Mouse (Mus musculus): ENCODE data around the gene Matn1. TPM values are rescaled to one million over a fixed set of nuclear protein-coding genes. Genes with fewer than 3 reads are reported as not detected.

Matn1 gene
- polyA plus RNA-seq, 1 experiment from 2014 or later, result 0.05 TPM

- H3K9ac ChIP-seq (ENCODE audit: low read length), result no peak overlapping the region
- H3K4me2 ChIP-seq (replicated peaks; ENCODE audit: low read depth), result no peak overlapping the region
- H3K27me3 ChIP-seq (ENCODE audit: control insufficient read depth, insufficient read depth, low read length), result no peaks in the 10 kb centered on the region
- WGBS, result 68% methylated on average over 7 of the region's 7 CpGs
- no peak for TF ChIP-seq CTCF (IDR thresholded peaks at IDR 0.05; ENCODE audit: low read depth)
- TF ChIP-seq EP300 (optimal IDR thresholded peaks at IDR 0.05), result no peak
- DNase-seq (ENCODE audit: low spot score) (no peak), ATAC-seq (ENCODE audit: low FRiP score, low TSS enrichment) (no peak)
- no peaks in the 10 kb centered on the region for H3K9me3 ChIP-seq (ENCODE audit: control insufficient read depth, low read length)
- no peak overlapping the region for H3K27ac ChIP-seq (replicated peaks)
- H3K4me3 ChIP-seq (ENCODE audit: low read depth, low read length), result no peak overlapping the region
- no peaks in the 10 kb centered on the region for H3K4me1 ChIP-seq (replicated peaks; ENCODE audit: control insufficient read depth, insufficient read depth)
- no peaks in the 10 kb centered on the region for H3K36me3 ChIP-seq (ENCODE audit: control insufficient read depth, insufficient read depth, low read length)
Measured at GRCm38 (mm10) chr4:130944779-130945178, 594 bp downstream of the Matn1 start.

DNA sequence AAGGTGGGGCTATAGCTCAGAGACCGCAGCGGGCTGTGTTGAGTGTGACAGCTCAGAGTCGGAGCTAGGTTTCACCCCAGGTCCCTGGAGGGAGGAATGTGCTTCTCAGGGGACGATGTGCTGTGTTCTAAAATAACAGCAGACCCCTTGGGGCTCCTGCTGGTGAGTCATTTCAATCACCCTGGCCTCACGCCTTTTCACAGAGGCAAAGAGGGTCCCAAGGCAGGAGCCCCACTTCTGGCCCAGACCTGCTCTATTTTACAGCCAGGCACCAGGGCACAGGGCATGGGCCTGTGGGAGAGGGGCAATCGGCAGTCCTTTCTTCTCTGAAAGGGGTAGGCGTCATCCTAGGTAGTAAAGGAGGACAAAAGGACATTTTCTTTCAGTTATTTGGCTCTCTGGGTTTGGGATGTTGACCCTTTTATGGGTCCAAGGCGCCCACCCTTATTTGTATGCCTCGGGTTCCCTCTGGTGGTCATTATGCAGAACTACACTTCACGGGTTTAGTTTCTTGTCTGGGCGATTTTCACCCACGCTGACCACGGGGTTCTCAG, 3.0 kb downstream of the Matn1 start:
- Histone ChIP-seq H3K4me3 (ENCODE audit: low read depth, low read length) (no peak overlapping the region), H3K9me3 (ENCODE audit: control insufficient read depth, low read length) (no peaks in the 10 kb centered on the region), H3K27ac (replicated peaks) (no peak overlapping the region), H3K36me3 (ENCODE audit: control insufficient read depth, insufficient read depth, low read length) (no peaks in the 10 kb centered on the region), H3K4me1 (replicated peaks; ENCODE audit: control insufficient read depth, insufficient read depth) (no peaks in the 10 kb centered on the region), H3K27me3 (ENCODE audit: control insufficient read depth, insufficient read depth, low read length) (no peaks in the 10 kb centered on the region), H3K4me2 (replicated peaks; ENCODE audit: low read depth) (no peak overlapping the region), H3K9ac (ENCODE audit: low read length) (no peak overlapping the region)
- 20% methylated on average over 13 of the region's 13 CpGs for WGBS
- ATAC-seq (ENCODE audit: low FRiP score, low TSS enrichment), result peak; percentile 31
- peak; percentile 90 for TF ChIP-seq CTCF (IDR thresholded peaks at IDR 0.05; ENCODE audit: low read depth)
- TF ChIP-seq EP300 (optimal IDR thresholded peaks at IDR 0.05), result no peak
- DNase-seq (ENCODE audit: low spot score), result no peak

DNA sequence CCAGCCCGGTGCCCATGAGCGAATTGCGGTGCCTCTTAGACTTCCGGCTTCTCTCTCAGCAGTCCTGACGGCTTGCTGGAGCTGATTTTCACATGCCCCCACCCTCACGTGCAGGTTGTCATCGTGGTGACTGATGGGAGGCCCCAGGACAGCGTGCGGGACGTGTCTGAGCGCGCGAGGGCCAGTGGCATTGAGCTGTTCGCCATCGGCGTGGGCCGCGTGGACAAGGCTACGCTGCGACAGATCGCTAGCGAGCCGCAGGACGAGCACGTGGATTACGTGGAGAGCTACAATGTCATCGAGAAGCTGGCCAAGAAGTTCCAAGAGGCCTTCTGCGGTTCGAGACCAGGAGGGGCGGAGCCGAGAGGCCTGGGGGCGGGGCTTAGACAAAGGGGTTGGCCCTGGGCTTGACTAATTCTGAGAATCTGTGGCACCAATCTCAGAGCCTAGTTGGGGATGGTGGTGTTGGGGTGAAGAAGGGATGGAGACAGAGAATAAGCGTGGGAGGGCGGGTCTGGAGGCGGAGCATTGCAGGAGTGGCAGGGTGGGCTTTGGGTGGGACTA, 5.7 kb downstream of the Matn1 start:
- 78% methylated on average over 34 of the region's 35 CpGs for WGBS
- ATAC-seq (ENCODE audit: low FRiP score, low TSS enrichment), result no peak

DNA sequence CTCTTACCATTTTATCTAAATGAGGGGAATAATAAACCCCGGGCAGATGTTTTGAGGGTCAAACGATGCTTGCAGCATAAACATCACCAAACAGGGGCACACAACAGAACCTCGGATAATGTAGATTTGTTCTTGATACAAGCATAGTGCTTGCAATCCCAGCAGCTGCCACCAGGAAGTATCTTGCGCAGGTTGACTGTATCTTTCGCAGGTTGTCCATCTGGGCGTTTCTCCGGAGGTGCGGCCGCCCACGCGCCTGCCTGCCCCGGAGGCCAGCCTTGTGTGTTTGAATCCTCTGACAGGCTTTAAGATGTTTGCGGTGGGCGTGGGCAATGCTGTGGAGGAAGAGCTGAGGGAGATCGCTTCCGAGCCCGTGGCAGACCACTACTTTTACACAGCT, 8.3 kb downstream of the Matn1 start:
- TF ChIP-seq EP300 (optimal IDR thresholded peaks at IDR 0.05) (no peak), CTCF (IDR thresholded peaks at IDR 0.05; ENCODE audit: low read depth) (peak; percentile 67)
- no peak overlapping the region for H3K4me3 ChIP-seq (ENCODE audit: low read depth, low read length)
- no peak overlapping the region for H3K27ac ChIP-seq (replicated peaks)
- no peaks in the 10 kb centered on the region for H3K4me1 ChIP-seq (replicated peaks; ENCODE audit: control insufficient read depth, insufficient read depth)
- no peaks in the 10 kb centered on the region for H3K36me3 ChIP-seq (ENCODE audit: control insufficient read depth, insufficient read depth, low read length)
- 26% methylated on average over 17 of the region's 17 CpGs for WGBS
- H3K9me3 ChIP-seq (ENCODE audit: control insufficient read depth, low read length), result no peaks in the 10 kb centered on the region
- DNase-seq (ENCODE audit: low spot score) (peak; percentile 70), ATAC-seq (ENCODE audit: low FRiP score, low TSS enrichment) (no peak)
- H3K27me3 ChIP-seq (ENCODE audit: control insufficient read depth, insufficient read depth, low read length), result no peaks in the 10 kb centered on the region
- H3K4me2 ChIP-seq (replicated peaks; ENCODE audit: low read depth), result no peak overlapping the region
- H3K9ac ChIP-seq (ENCODE audit: low read length), result no peak overlapping the region

More for the DNA sequence above, 5.7 kb downstream of the Matn1 start:
- Histone ChIP-seq H3K36me3 (ENCODE audit: control insufficient read depth, insufficient read depth, low read length) (no peaks in the 10 kb centered on the region), H3K27ac (replicated peaks) (no peak overlapping the region), H3K4me2 (replicated peaks; ENCODE audit: low read depth) (no peak overlapping the region), H3K4me1 (replicated peaks; ENCODE audit: control insufficient read depth, insufficient read depth) (no peaks in the 10 kb centered on the region), H3K27me3 (ENCODE audit: control insufficient read depth, insufficient read depth, low read length) (no peaks in the 10 kb centered on the region), H3K9ac (ENCODE audit: low read length) (no peak overlapping the region), H3K9me3 (ENCODE audit: control insufficient read depth, low read length) (no peaks in the 10 kb centered on the region), H3K4me3 (ENCODE audit: low read depth, low read length) (no peak overlapping the region)
- TF ChIP-seq EP300 (optimal IDR thresholded peaks at IDR 0.05) (no peak), CTCF (IDR thresholded peaks at IDR 0.05; ENCODE audit: low read depth) (no peak)
- no peak for DNase-seq (ENCODE audit: low spot score)

DNA sequence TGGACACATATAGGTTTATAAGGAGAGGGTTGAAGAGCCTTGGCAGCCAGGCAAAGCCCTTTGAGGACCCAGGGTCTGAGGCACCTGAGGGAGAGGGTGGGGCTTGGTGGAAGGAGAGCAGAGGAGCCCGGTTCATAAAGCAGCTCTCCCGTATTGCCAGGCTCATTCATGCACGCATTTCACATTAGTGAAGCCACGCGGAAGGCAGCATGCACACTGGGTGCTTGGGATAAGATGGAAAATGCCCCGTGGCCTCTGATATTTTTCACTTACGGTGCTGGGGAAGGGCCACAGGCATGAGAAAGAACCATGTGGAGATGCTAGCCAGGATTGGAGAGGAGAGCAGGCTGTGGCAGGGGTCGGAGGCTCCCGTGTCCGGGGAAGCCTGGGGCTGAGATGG, 13.0 kb downstream of the Matn1 start:
- Histone ChIP-seq H3K4me3 (ENCODE audit: low read depth, low read length) (no peak overlapping the region), H3K27ac (replicated peaks) (no peak overlapping the region), H3K4me1 (replicated peaks; ENCODE audit: control insufficient read depth, insufficient read depth) (no peaks in the 10 kb centered on the region), H3K36me3 (ENCODE audit: control insufficient read depth, insufficient read depth, low read length) (no peaks in the 10 kb centered on the region), H3K9ac (ENCODE audit: low read length) (no peak overlapping the region), H3K27me3 (ENCODE audit: control insufficient read depth, insufficient read depth, low read length) (no peaks in the 10 kb centered on the region), H3K9me3 (ENCODE audit: control insufficient read depth, low read length) (no peaks in the 10 kb centered on the region), H3K4me2 (replicated peaks; ENCODE audit: low read depth) (no peak overlapping the region)
- no peak for DNase-seq (ENCODE audit: low spot score)
- no peak for ATAC-seq (ENCODE audit: low FRiP score, low TSS enrichment)
- no peak for TF ChIP-seq EP300 (optimal IDR thresholded peaks at IDR 0.05)
- no peak for TF ChIP-seq CTCF (IDR thresholded peaks at IDR 0.05; ENCODE audit: low read depth)
- 76% methylated on average over 10 of the region's 10 CpGs for WGBS

GRCm38 (mm10) chr4:130958812-130959211, 14.6 kb downstream of the Matn1 start:
- Histone ChIP-seq H3K36me3 (ENCODE audit: control insufficient read depth, insufficient read depth, low read length) (no peaks in the 10 kb centered on the region), H3K27me3 (ENCODE audit: control insufficient read depth, insufficient read depth, low read length) (no peaks in the 10 kb centered on the region), H3K9me3 (ENCODE audit: control insufficient read depth, low read length) (no peaks in the 10 kb centered on the region), H3K9ac (ENCODE audit: low read length) (no peak overlapping the region), H3K27ac (replicated peaks) (no peak overlapping the region), H3K4me1 (replicated peaks; ENCODE audit: control insufficient read depth, insufficient read depth) (no peaks in the 10 kb centered on the region), H3K4me2 (replicated peaks; ENCODE audit: low read depth) (no peak overlapping the region), H3K4me3 (ENCODE audit: low read depth, low read length) (no peak overlapping the region)
- no peak for DNase-seq (ENCODE audit: low spot score)
- no peak for TF ChIP-seq CTCF (IDR thresholded peaks at IDR 0.05; ENCODE audit: low read depth)
- TF ChIP-seq EP300 (optimal IDR thresholded peaks at IDR 0.05), result no peak
- no peak for ATAC-seq (ENCODE audit: low FRiP score, low TSS enrichment)
- 56% methylated on average over 5 of the region's 5 CpGs for WGBS

Data from stomach, postnatal 0 days (tissue).